Mouse (Mus musculus) mammary gland, adult 2 months (tissue): ENCODE measurements around the gene Rnasek. TPM values are rescaled to one million over a fixed set of nuclear protein-coding genes. Genes with fewer than 3 reads are reported as not detected.

Experiments
- polyA plus RNA-seq: library from polyadenylated mRNA; depleted of rRNA; stranded (reverse); fragments of >200 nt; gene quantifications from 2 replicates; pipeline ENCODE4 v1.2.3, GENCODE M21; 2012; ENCODE audit warnings: low replicate concordance; rRNA removed

Gene Rnasek
- polyA plus RNA-seq = 228 and 250 TPM in 2 replicates

DNA sequence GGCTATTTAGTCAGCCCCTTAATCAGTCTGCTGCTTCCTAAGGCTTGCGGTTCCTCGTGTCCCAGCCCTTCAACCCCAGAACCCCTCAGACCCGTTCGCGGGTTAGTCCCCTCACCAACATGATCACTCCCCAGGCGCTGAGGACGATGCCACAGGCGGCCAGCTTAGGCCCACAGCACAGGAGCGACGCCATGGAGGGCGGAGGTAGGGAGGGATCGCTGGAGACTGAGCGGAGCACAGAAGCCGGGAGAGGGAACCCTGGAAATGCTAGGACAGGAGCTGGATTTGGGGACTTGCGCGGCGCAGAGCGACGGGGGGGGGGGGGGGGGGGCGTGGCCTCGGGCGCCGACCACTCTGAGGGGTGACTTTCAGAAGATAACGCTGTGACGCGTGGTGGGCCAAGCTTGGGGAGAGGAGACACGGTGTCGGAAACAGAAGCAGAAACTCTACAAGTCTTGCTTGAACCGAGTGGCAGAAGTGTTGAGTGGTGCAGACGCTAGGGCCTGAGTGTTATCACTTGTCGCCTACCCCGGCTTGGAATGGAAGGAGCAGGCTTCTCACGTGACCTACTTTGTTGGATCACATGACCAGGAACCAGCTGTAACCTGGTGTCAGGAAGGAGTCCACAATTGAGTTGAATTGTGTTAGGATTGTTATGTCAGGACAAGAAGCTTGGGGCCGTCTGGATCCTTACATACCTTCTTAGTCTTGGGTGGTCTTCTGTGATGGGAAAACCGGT lies at the start of gene Rnasek, which contains the start of gene Gm21988:
Rnasek (minus strand) TSS at position 302 of the 739 bp plus-strand sequence.
Gm21988 (minus strand) TSS at position 290 of the 739 bp plus-strand sequence.

DNA sequence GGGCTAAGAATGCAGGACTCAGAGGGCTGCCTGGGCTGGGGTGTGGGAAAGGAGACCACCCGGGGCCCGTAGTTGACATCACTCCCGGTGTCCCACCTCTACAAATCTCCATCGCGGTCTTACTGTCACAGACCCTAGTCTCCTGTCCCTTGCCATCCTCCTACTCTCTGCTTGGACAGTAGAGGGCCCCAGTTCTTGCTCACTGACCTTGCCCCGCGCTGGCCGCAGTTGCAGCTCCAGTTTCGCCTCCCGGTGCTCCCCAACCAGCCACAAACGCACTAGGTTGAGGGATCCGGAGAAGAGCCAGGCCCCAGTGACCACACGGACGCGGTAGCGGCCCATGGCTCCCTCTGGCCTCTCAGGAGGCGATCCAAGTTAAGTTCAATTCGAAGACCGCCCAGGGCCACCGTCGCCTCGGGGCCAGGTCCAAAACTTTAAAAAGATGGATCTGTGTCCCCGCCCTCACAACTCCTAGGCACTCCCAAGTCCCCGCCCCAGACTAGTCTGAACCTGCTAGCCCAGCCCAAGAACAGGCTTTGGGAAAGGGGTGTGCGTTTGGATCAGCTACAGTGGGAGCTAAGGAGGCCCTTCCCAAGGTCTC lies 15.4 kb upstream of the Rnasek start, which contains the start of gene Alox12:
Alox12 (minus strand) TSS at position 423 of the 601 bp plus-strand sequence.

DNA sequence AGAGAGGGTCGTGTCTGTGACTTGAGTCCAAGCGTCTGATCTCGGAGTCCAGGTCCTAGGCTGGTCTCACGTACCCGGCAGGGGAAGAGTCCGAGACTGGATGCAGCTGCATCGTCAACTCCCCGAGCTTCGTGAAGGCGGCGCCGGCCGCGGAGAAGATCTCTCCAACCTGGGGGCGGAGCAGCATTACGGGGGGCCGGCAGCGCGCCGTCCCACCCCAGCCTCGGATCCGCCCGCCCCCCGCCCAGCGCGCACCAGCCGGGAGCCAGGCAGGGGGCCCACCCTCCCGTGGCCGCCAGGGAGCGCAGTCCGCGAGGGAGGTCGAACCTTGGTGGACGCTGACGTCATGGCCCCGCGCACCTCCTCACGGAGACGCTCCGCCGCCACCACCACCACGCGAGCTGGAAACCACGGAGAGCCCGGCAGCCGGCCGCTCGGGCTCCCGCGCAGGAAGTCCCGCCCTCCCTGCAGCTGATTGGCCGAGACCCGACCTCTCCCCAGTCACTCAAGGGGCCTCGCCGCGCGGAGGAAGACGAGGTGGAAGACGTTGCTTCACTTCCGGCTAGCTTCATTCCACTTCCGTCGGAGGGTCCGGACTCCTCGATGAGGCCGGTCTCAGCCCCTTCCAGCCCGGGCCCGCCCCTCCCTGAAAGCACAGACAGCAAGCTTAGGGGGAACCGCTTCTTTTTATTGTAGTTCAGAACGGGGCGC lies 2.0 kb downstream of the Rnasek start, which contains the start of gene 0610010K14Rik:
0610010K14Rik (minus strand) TSS at position 458 of the 711 bp plus-strand sequence.

DNA sequence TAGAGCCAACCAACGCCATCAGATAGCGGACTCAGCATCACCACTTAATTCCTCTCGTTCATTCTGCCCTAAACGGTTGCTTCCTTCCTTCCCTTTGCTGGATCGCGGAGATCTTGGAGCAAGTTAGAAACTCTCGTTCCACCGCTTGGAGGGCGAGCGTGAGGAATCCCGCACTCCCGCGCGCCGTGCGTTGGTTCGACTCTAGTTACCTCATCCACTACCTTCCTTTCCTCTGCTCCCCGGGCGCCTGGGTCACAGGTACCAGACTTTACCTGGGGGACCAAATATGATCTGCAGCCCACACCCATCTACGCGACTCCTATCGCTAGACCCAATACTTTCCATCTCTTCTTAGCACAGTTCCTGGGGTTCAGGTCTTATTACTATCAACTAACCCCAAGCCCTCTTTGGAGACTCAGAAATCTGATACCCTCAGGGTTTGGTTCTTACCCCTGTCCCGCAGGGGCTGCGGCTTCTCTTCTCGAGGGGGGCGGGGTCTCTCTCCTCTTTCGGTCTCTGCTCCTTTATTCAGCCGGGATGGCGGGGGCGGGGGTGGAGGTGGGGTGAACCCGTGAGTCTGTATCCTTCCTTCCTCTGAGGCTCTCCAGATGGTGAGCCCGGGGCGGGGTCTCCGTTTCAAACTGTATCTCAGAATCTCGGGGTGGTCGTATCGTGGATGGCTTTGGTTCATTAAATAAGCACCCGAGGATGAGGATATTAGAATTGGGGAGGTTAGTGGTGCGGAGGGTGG lies 10.2 kb downstream of the Rnasek start, which contains the start of gene Bcl6b:
Bcl6b (minus strand) TSS at position 539 of the 751 bp plus-strand sequence.

DNA sequence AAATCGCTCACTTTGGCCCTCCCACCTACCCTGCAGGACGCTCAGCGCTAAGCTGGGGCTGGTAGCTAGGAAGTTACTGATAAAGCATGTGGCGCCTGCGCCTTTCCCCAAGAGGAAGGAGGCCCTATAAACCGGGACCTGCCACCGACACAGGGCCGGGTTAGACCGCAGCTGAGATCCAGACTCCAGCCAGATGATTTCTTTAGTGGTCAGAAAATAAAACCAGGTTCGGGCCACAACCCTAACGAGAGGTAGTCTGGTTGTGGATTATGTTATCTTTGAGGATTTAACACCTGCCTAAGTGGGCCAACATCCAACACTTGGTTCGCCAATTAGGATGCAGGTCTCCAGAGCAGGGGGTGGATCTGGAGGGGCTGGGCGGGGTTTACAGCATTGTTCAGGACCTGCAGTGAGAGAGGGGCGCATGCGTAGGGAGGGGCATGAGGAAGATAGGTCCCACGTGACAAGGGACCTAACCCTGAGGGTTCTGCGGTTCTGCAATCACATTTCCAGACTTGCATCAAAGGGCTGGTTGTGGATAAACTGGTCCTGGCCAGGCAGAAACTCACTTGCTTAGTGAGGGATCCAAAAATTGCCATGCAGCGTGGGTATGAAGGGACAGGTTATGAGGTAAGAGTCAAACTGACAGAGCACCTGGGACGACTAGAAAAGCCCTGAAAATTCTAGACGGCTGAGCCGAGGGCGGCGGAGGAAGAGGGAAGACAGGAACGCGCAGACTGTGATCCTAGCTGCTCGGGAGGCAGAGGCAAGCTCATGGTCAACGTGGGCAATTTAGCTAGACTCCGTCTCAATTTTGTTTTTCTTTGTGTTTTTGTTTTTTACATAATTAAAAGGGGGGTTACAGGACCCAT lies 18.7 kb downstream of the Rnasek start, which contains the start of gene Slc16a13:
Slc16a13 (minus strand) TSS at position 334 of the 872 bp plus-strand sequence.

DNA sequence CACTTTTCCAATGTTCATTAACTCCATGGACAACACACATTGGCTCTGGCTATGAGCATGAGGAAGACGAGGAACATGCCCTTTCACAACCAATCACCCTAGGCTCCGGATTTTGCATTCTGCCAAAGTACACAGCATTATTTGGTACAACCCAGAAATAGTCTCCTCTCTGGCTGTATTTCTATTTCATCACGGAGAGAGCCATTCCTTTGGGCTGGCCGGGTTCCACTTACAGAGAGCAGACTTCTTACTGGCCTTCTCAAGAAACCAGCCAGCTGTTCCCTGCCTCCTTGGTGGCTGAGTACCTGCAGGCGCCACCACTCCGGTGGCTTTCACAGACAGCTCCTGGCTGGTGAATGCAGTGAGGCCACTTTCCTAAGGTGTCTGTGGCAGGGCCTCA lies 27.2 kb downstream of the Rnasek start, which contains the start of gene Slc16a11:
Slc16a11 (plus strand) TSS at position 330 of the 400 bp plus-strand sequence.

Other genes with a start within 250 kb of the Rnasek start
- 358 and 921 TPM in 2 replicates for gene Gabarap, start 248.7 kb downstream of the Rnasek start, polyA plus RNA-seq
- 21.3 and 23.1 TPM in 2 replicates for gene Phf23, start 244.1 kb downstream of the Rnasek start, polyA plus RNA-seq
- gene Dvl2, start 239.2 kb downstream of the Rnasek start, polyA plus RNA-seq = 15.5 and 26.3 TPM in 2 replicates
- gene Acadvl, start 224.4 kb downstream of the Rnasek start, polyA plus RNA-seq = 171 and 264 TPM in 2 replicates
- gene Dlg4, start 222.9 kb downstream of the Rnasek start, polyA plus RNA-seq = 22.3 and 22.8 TPM in 2 replicates
- 2.4 TPM in 1 of 2 replicates, not detected in the other for gene Asgr1, start 185.8 kb downstream of the Rnasek start, polyA plus RNA-seq
- 3.7 and 5.9 TPM in 2 replicates for gene Asgr2, start 147.2 kb downstream of the Rnasek start, polyA plus RNA-seq
- 23.2 and 54.4 TPM in 2 replicates for gene Mgl2, start 109.5 kb downstream of the Rnasek start, polyA plus RNA-seq
- gene Clec10a, start 83.6 kb downstream of the Rnasek start, polyA plus RNA-seq = 41.2 and 77.8 TPM in 2 replicates
- gene Slc16a11, start 27.1 kb downstream of the Rnasek start, polyA plus RNA-seq = 4.8 and 9.0 TPM in 2 replicates
- gene Slc16a13, start 18.8 kb downstream of the Rnasek start, polyA plus RNA-seq = 4.6 and 5.2 TPM in 2 replicates
- gene Bcl6b, start 10.0 kb downstream of the Rnasek start, polyA plus RNA-seq = 11.9 TPM in 2 replicates
- gene 0610010K14Rik, start 1.9 kb downstream of the Rnasek start, polyA plus RNA-seq = 64.0 and 79.8 TPM in 2 replicates
- 7.3 and 8.3 TPM in 2 replicates for gene Gm21988, start within 50 bp of the Rnasek start, polyA plus RNA-seq
- gene Alox12, start 15.5 kb upstream of the Rnasek start, polyA plus RNA-seq = 2.9 and 5.0 TPM in 2 replicates
- 1.1 and 5.8 TPM in 2 replicates for gene Alox12e, start 82.8 kb upstream of the Rnasek start, polyA plus RNA-seq
- 7.3 TPM in 2 replicates for gene Alox15, start 112.2 kb upstream of the Rnasek start, polyA plus RNA-seq
- gene Pelp1, start 170.2 kb upstream of the Rnasek start, polyA plus RNA-seq = 20.5 and 21.3 TPM in 2 replicates
- gene Arrb2, start 192.8 kb upstream of the Rnasek start, polyA plus RNA-seq = 101 and 115 TPM in 2 replicates
- gene Med11, start 212.1 kb upstream of the Rnasek start, polyA plus RNA-seq = 18.4 and 20.8 TPM in 2 replicates
- gene Zmynd15, start 219.6 kb upstream of the Rnasek start, polyA plus RNA-seq = 15.4 and 27.1 TPM in 2 replicates
- gene Cxcl16, start 220.1 kb upstream of the Rnasek start, polyA plus RNA-seq = 55.8 and 86.0 TPM in 2 replicates